8 mouse cellular contexts compared by ENCODE assay signal in the genomic region with DNA sequence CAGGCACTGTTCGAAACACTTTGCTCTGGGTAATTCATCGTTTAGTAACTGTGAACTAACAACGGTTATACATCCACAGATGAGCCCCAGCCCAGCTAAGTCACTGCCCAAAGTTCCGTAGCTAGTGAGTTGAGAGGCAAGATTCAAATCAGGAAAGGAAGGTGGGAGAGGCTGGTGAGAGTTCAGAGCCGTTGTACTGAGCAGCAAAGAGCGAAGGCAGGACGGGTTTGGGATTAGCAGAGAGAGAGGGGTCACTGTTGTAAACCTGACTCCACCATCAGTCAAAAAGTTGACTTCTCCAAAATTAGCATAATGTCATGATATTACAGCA.
DNase-seq lines count a peak whose midpoint lies in the region; ATAC-seq lines count a peak whose summit lies in the region.

No protein-coding gene starts in this region.

- DNase-seq in heart, postnatal 10 days, result no peak
- peak; percentile 41 for DNase-seq in embryonic facial prominence, embryonic 11.5 days (ENCODE audit: low spot score)
- no peak for DNase-seq in urinary bladder, postnatal 36 days (ENCODE audit: low spot score in 2 of 2)
- no peak for DNase-seq in layer of hippocampus, postnatal 25 days (ENCODE audit: extremely low spot score in 1 of 2, low spot score in 1 of 2)
- DNase-seq in cerebellum, postnatal 36 days, result no peak

- 26% methylated on average over 7 of the region's 7 CpGs for WGBS in heart, embryonic 14.5 days
- 18% methylated on average over 7 of the region's 7 CpGs for WGBS in embryonic facial prominence, embryonic 11.5 days
- WGBS in hindbrain, embryonic 12.5 days, result 15% methylated on average over 7 of the region's 7 CpGs
- WGBS in midbrain, embryonic 12.5 days, result 14% methylated on average over 7 of the region's 7 CpGs

- H3K9ac ChIP-seq in heart, embryonic 14.5 days (ENCODE audit: low read length), result no peak overlapping the region
- H3K9ac ChIP-seq in embryonic facial prominence, embryonic 11.5 days (replicated peaks; ENCODE audit: low read length), result peak overlapping the region; percentile 63
- peak overlapping the region; percentile 51; the same call in 1 of the 2 replicates for H3K9ac ChIP-seq in hindbrain, embryonic 12.5 days
- peak overlapping the region; percentile 65; the same call in 1 of the 2 replicates for H3K9ac ChIP-seq in midbrain, embryonic 12.5 days (replicated peaks)

- H3K36me3 ChIP-seq in heart, embryonic 14.5 days (ENCODE audit: control insufficient read depth, insufficient read depth, low read length), result no peaks in the 10 kb centered on the region
- no peaks in the 10 kb centered on the region for H3K36me3 ChIP-seq in embryonic facial prominence, embryonic 11.5 days (replicated peaks; ENCODE audit: control insufficient read depth, insufficient read depth, low read depth, low read length)
- peaks cover 15% of the 10 kb centered on the region for H3K36me3 ChIP-seq in hindbrain, embryonic 12.5 days
- peaks cover under 1% of the 10 kb centered on the region; the same call in 1 of the 2 replicates for H3K36me3 ChIP-seq in midbrain, embryonic 12.5 days

- no peaks in the 10 kb centered on the region for H3K9me3 ChIP-seq in heart, embryonic 14.5 days (ENCODE audit: control insufficient read depth, low read length)
- H3K9me3 ChIP-seq in embryonic facial prominence, embryonic 11.5 days (replicated peaks; ENCODE audit: control insufficient read depth, low read length), result no peaks in the 10 kb centered on the region
- no peaks in the 10 kb centered on the region for H3K9me3 ChIP-seq in hindbrain, embryonic 12.5 days (replicated peaks)
- no peaks in the 10 kb centered on the region for H3K9me3 ChIP-seq in midbrain, embryonic 12.5 days

- peaks cover 3 to 10% of the 10 kb centered on the region in 2 experiments; a peak in 2 of 4 replicates for H3K4me1 ChIP-seq in heart, embryonic 14.5 days (ENCODE audit: control insufficient read depth in 2 of 2, insufficient read depth in 2 of 2, low read length in 2 of 2)
- peaks cover 3% of the 10 kb centered on the region; the same call in 1 of the 2 replicates for H3K4me1 ChIP-seq in embryonic facial prominence, embryonic 11.5 days (ENCODE audit: control insufficient read depth, insufficient read depth, low read length)
- H3K4me1 ChIP-seq in hindbrain, embryonic 12.5 days, result peaks cover 27% of the 10 kb centered on the region
- peaks cover 19% of the 10 kb centered on the region for H3K4me1 ChIP-seq in midbrain, embryonic 12.5 days

- no peak overlapping the region for H3K27ac ChIP-seq in heart, embryonic 14.5 days (replicated peaks in 1 of 2; ENCODE audit: control insufficient read depth in 1 of 2, insufficient read depth in 1 of 2, low read depth in 2 of 2, low read length in 2 of 2)
- H3K27ac ChIP-seq in embryonic facial prominence, embryonic 11.5 days (replicated peaks; ENCODE audit: low read depth, low read length), result 0 out of 2 replicates have a peak overlapping the region, but pooled peaks have one; percentile 38
- 0 out of 2 replicates have a peak overlapping the region, but pooled peaks have one; percentile 45 for H3K27ac ChIP-seq in hindbrain, embryonic 12.5 days
- H3K27ac ChIP-seq in midbrain, embryonic 12.5 days (replicated peaks), result 0 out of 2 replicates have a peak overlapping the region, but pooled peaks have one; percentile 69

- H3K27me3 ChIP-seq in heart, embryonic 14.5 days (ENCODE audit: control insufficient read depth, insufficient read depth, low read length), result peaks cover 70% of the 10 kb centered on the region
- no peaks in the 10 kb centered on the region for H3K27me3 ChIP-seq in embryonic facial prominence, embryonic 11.5 days (ENCODE audit: control insufficient read depth, insufficient read depth, low read length)
- no peaks in the 10 kb centered on the region for H3K27me3 ChIP-seq in hindbrain, embryonic 12.5 days
- peaks cover 14% of the 10 kb centered on the region for H3K27me3 ChIP-seq in midbrain, embryonic 12.5 days

- no peak for ATAC-seq in heart, embryonic 14.5 days (ENCODE audit: insufficient number of reproducible peaks, insufficient read depth, low FRiP score, low read depth)
- ATAC-seq in embryonic facial prominence, embryonic 11.5 days (replicated peaks; ENCODE audit: insufficient number of reproducible peaks, low FRiP score, low TSS enrichment, low read depth), result 0 out of 2 replicates have a peak, but pooled peaks have one; percentile 3
- ATAC-seq in hindbrain, embryonic 12.5 days (ENCODE audit: low FRiP score), result peak; percentile 23; the same call in 1 of the 2 replicates
- no peak; the same call in 1 of the 2 replicates for ATAC-seq in midbrain, embryonic 12.5 days (ENCODE audit: low FRiP score, low read depth)

- intact Hi-C loops in heart, postnatal 10 days (cut with DNase I), result loop anchor here (2.0 to 5.0 kb wide), 2 partner anchors 287 to 300 kb away; no protein-coding TSS in a partner anchor

- H3K4me2 ChIP-seq in heart, embryonic 14.5 days (ENCODE audit: low read length), result peak overlapping the region; percentile 66
- H3K4me2 ChIP-seq in embryonic facial prominence, embryonic 11.5 days (ENCODE audit: low read depth, low read length), result peak overlapping the region; percentile 63
- H3K4me2 ChIP-seq in hindbrain, embryonic 12.5 days (replicated peaks), result peak overlapping the region; percentile 52
- H3K4me2 ChIP-seq in midbrain, embryonic 12.5 days (replicated peaks), result peak overlapping the region; percentile 68

- H3K4me3 ChIP-seq in heart, embryonic 14.5 days (ENCODE audit: control insufficient read depth in 1 of 2, insufficient read depth in 1 of 2, low read depth in 1 of 2, low read length in 2 of 2), result peak overlapping the region in 1 of 2 experiments; percentile 33; a peak in 2 of 4 replicates
- H3K4me3 ChIP-seq in embryonic facial prominence, embryonic 11.5 days (ENCODE audit: low read depth, low read length), result peak overlapping the region; percentile 30
- H3K4me3 ChIP-seq in hindbrain, embryonic 12.5 days, result peak overlapping the region; percentile 30
- H3K4me3 ChIP-seq in midbrain, embryonic 12.5 days, result peak overlapping the region; percentile 45

Comparison
In these comparisons a context has a peak if more than half of its experiments do, and no peak if none do; other contexts are left out.
1. ATAC-seq: peak in embryonic facial prominence, embryonic 11.5 days (single experiment) and hindbrain, embryonic 12.5 days (single experiment); none in heart, embryonic 14.5 days (single experiment) and midbrain, embryonic 12.5 days (single experiment).
2. H3K27ac ChIP-seq: peak in embryonic facial prominence, embryonic 11.5 days (single experiment), hindbrain, embryonic 12.5 days (single experiment) and midbrain, embryonic 12.5 days (single experiment); none in heart, embryonic 14.5 days (0 of 2).
3. Peak in every context shown above with its lines, with median percentiles within 50 percentile points of each other: H3K4me2 ChIP-seq.